Mouse (Mus musculus) midbrain, embryonic 12.5 days (tissue): ENCODE measurements around the gene Cd302. TPM values are rescaled to one million over a fixed set of nuclear protein-coding genes. Genes with fewer than 3 reads are reported as not detected.
A peak's percentile ranks its signal among the peaks of the same experiment; 100 is the strongest.

ENCODE experiments used
- ATAC-seq: fragments of 200-750 bp; cut with Nextera tagmentation; 2 replicates; pipeline ENCODE4 v1.8.0; 2017; ENCODE audit warnings: low read depth, moderate TSS enrichment, moderate library complexity; ENCODE audit not compliant: low FRiP score
- H3K27ac ChIP-seq: fragments of 300-500 bp; sonication (generic); replicated peaks from 2 replicates; pipeline ENCODE4 v1.5.1; 2016; ENCODE audit warnings: mild to moderate bottlenecking
- H3K27me3 ChIP-seq: fragments of 300-500 bp; sonication (generic); 2 replicates; pipeline ENCODE4 v1.6.1; 2016; ENCODE audit warnings: mild to moderate bottlenecking
- H3K36me3 ChIP-seq: fragments of 300-500 bp; sonication (generic); 2 replicates; pipeline ENCODE4 v1.6.1; 2016
- H3K4me1 ChIP-seq: fragments of 300-500 bp; sonication (generic); 2 replicates; pipeline ENCODE4 v1.6.1; 2016
- H3K4me2 ChIP-seq: fragments of 300-500 bp; sonication (generic); replicated peaks from 2 replicates; pipeline ENCODE4 v1.6.1; 2016; ENCODE audit warnings: mild to moderate bottlenecking, moderate library complexity
- H3K4me3 ChIP-seq: fragments of 300-500 bp; sonication (generic); 2 replicates; pipeline ENCODE4 v1.5.1; 2016; ENCODE audit warnings: mild to moderate bottlenecking
- H3K9ac ChIP-seq: fragments of 300-500 bp; sonication (generic); replicated peaks from 2 replicates; pipeline ENCODE4 v1.6.1; 2016; ENCODE audit warnings: mild to moderate bottlenecking, moderate library complexity
- H3K9me3 ChIP-seq: fragments of 300-500 bp; sonication (generic); 2 replicates; pipeline ENCODE4 v1.6.1; 2016; ENCODE audit warnings: mild to moderate bottlenecking
- WGBS: fragments of 180-500 bp; shearing (Covaris S2); methylation state at CpG from one replicate; pipeline ENCODE4 v1.1.7; 2016; 5-methylcytosine and 5-hydroxymethylcytosine counted together
- polyA plus RNA-seq: library from polyadenylated mRNA; unstranded; fragments of >200 nt; fragmentation: Nextera tagmentation; extraction: Ambion mirVana; gene quantifications from 2 replicates; pipeline ENCODE4 v1.2.1, GENCODE M21; 2016

Gene Cd302
- polyA plus RNA-seq, 1 experiment from 2014 or later: 18.2 TPM

DNA sequence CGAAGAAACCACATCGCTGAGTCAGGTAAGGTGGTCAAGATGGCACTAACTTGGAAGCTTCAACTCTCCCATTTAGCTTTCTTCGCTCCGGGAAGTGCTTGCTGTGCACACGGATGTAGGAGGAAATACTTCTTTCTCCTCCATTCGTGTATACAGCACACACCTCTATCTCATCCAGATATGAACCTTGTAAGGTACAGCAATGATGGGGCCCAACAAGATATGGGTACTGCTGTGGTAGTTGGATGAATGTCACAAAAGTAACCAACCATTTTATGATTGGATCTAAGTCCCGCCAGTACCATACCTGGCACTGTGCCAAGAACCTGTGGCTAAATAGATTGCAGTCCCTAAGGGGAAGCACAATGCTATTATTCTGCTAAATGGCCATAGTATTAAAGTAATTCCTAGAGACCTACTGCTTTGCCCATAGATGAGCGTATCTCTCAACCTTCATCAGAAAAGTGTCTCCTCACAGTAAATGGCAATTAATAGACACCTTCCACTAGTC, 874 bp upstream of the Cd302 start:
- Histone ChIP-seq H3K4me3 (no peak overlapping the region), H3K9ac (no peak overlapping the region), H3K4me1 (peaks cover 12% of the 10 kb centered on the region), H3K27me3 (peaks cover 31% of the 10 kb centered on the region), H3K9me3 (no peaks in the 10 kb centered on the region), H3K27ac (no peak overlapping the region), H3K36me3 (no peaks in the 10 kb centered on the region), H3K4me2 (no peak overlapping the region)
- 96% methylated on average over 8 of the region's 8 CpGs for WGBS
- no peak for ATAC-seq

DNA sequence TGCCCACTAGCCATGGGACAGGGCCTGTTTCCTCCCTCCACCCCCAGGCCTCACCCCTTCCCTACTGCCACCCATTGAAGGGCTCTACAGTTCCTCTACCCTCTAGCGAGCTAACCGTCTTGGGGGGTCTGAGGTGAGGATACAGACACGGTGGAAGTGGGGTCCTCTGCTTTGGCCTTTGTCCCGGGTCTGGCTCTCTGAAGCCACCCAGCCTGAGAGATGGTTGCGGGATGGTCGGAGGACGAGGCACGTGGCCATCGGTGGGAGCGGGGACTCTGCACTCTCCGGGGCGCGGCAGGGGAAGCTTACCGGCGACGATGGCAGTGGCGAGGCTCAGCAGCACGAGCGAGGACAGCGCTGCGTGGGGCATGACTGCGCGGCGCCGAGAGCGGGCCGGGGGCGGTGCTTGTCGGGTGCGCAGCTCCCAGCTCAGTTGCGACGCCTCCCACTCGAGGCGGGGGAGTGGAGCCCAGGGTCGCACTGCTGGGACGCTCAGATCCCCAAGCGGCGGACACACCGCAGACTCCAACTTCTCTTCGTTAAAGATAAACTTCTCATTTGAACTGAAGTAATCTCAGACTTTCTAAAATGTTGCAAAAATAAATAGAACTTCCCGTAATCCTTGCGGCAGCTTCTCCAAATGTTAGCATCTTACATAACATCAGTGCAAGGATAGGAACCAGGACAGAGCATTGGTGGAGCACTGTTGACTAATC, 379 bp downstream of the Cd302 start:
- 1% methylated on average over 42 of the region's 42 CpGs for WGBS
- Histone ChIP-seq H3K36me3 (no peaks in the 10 kb centered on the region), H3K27me3 (peaks cover 31% of the 10 kb centered on the region), H3K9ac (peak overlapping the region; percentile 46), H3K9me3 (no peaks in the 10 kb centered on the region), H3K27ac (no peak overlapping the region), H3K4me2 (peak overlapping the region; percentile 82), H3K4me1 (peaks cover 12% of the 10 kb centered on the region), H3K4me3 (peak overlapping the region; percentile 39)
- ATAC-seq: peak; percentile 88

DNA sequence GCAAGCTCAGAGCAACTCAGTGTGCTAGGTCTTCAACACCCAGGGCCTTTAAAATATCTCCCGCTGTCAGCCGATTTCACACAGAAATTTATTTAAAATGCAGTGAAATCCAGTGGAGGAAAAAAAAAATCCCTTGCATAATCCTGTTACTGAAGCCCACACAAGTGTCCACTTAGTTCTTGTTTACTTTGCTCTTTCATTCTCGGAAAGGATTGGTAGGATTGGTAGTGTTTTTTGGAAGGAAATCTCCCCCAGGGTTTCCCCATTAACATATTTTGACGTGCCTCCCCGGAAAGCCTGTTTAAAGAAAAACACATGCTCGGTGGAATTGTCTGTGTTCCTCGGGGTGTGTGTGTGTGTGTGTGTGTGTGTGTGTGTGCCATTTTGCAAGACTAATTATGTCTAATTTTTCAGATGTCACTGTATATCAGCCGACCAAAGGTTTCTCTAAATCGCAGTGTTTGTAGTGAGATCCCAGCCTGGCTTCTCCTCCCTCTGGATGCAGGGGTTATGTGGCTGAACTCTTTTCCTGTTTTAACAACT, 1.0 kb downstream of the Cd302 start:
- 3% methylated on average over 9 of the region's 9 CpGs for WGBS
- no peak overlapping the region for H3K27ac ChIP-seq
- peaks cover 31% of the 10 kb centered on the region for H3K27me3 ChIP-seq
- peaks cover 12% of the 10 kb centered on the region for H3K4me1 ChIP-seq
- ATAC-seq: no peak
- no peaks in the 10 kb centered on the region for H3K36me3 ChIP-seq
- peak overlapping the region; percentile 46 for H3K9ac ChIP-seq
- H3K4me2 ChIP-seq: peak overlapping the region; percentile 82
- H3K4me3 ChIP-seq: peak overlapping the region; percentile 39
- no peaks in the 10 kb centered on the region for H3K9me3 ChIP-seq

DNA sequence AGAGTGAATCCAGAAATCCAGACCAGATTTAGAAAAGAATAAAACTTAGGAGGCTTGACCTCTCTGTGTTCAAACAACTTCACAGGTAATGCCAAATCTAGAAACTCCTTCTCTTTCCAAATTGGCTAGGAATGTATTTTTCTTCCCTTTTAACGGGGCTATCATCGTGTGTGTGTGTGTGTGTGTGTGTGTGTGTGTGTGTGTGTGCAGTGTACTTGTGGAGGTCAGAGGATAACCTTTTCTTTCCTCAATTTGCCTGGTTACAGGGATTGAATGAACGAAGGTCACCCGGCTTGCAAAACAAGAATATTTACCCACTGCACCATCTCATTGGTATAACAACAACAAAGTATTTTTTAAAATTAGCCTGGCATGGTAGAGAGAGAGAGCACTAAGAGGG, 1.7 kb downstream of the Cd302 start:
- Histone ChIP-seq H3K4me1 (peaks cover 12% of the 10 kb centered on the region), H3K27me3 (peaks cover 31% of the 10 kb centered on the region), H3K9ac (no peak overlapping the region), H3K9me3 (no peaks in the 10 kb centered on the region), H3K36me3 (no peaks in the 10 kb centered on the region), H3K4me2 (0 out of 2 replicates have a peak overlapping the region, but pooled peaks have one; percentile 82), H3K27ac (no peak overlapping the region), H3K4me3 (no peak overlapping the region)
- no peak for ATAC-seq
- 72% methylated on average over 4 of the region's 4 CpGs for WGBS

DNA sequence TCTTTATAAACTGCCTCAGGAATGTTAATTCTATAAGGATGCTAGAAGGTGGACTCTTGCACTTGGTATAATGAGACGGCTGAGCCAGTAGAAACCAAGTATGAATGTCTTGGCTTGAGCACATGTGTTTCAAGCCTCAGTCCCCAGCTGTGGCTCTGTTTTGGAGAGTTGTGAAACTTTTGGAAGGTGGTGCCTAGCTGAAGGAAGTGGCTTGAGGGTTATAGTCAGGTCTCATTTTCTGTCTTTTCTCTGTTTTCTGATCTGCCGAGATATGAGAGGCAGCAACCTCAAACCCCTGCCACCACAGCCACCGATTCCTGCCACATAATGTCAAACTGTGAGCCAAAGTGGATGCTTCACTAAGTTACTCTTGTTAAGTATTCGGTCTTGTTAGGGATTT, 5.7 kb downstream of the Cd302 start:
- no peaks in the 10 kb centered on the region for H3K36me3 ChIP-seq
- WGBS: 91% methylated on average over 4 of the region's 4 CpGs

DNA sequence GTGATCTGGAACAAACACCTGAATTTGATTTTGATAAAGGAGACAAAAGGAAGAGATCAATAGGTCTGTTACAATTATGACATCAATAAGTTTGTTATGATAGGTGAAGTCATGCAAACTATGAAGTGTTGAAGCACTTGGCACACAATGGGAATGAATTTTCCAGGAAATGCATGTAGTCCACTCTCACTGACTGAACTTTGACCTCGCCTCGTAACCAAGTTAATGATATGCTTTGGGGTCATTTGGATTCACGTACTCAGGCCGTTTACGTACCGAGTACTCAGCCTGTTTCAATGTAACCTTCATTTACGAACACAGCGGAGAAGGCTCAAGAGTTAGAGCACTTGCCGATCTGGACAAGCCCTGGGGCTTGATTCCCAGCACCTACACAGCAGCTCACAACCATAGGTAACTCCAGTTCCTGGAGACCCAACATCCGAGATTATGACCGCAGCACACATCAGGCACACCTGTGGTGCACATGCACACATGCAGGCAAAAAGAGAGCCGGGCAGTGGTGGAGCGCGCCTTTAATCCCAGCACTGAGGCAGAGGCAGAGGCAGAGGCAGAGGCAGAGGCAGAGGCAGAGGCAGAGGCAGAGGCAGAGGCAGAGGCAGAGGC, 14.3 kb downstream of the Cd302 start:
- H3K9me3 ChIP-seq: no peaks in the 10 kb centered on the region
- ATAC-seq: no peak
- no peak overlapping the region for H3K4me3 ChIP-seq
- H3K4me2 ChIP-seq: no peak overlapping the region
- no peaks in the 10 kb centered on the region for H3K4me1 ChIP-seq
- H3K36me3 ChIP-seq: no peaks in the 10 kb centered on the region
- WGBS: 96% methylated on average over 14 of the region's 14 CpGs
- H3K27ac ChIP-seq: no peak overlapping the region
- no peak overlapping the region for H3K9ac ChIP-seq
- H3K27me3 ChIP-seq: no peaks in the 10 kb centered on the region

More for the DNA sequence above, 5.7 kb downstream of the Cd302 start:
- Histone ChIP-seq H3K9me3 (no peaks in the 10 kb centered on the region), H3K27me3 (peaks cover 10% of the 10 kb centered on the region), H3K4me3 (no peak overlapping the region), H3K4me1 (peaks cover 7% of the 10 kb centered on the region), H3K9ac (no peak overlapping the region), H3K4me2 (no peak overlapping the region), H3K27ac (no peak overlapping the region)
- no peak for ATAC-seq

DNA sequence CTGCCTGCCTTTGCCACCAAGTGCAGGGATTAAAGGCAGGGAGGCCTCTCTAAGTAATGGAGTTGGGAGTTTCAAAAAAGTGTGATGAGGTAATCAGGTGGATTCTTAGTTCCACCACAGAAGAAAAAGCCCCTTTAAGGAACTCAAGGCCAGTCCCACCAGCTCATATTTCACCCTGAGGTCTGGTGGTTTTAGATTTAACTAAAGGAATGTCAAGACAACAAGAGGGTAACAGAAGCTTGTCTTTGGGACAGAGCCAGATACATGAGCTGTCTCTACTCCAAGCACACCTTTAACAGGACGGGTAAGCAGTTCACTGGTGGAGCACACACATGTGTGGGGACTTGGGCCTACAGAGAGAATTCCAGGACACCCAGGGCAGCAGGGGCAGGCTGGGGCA, 16.7 kb downstream of the Cd302 start:
- 58% methylated on average over 1 of the region's 1 CpGs for WGBS
- H3K9me3 ChIP-seq: no peaks in the 10 kb centered on the region

DNA sequence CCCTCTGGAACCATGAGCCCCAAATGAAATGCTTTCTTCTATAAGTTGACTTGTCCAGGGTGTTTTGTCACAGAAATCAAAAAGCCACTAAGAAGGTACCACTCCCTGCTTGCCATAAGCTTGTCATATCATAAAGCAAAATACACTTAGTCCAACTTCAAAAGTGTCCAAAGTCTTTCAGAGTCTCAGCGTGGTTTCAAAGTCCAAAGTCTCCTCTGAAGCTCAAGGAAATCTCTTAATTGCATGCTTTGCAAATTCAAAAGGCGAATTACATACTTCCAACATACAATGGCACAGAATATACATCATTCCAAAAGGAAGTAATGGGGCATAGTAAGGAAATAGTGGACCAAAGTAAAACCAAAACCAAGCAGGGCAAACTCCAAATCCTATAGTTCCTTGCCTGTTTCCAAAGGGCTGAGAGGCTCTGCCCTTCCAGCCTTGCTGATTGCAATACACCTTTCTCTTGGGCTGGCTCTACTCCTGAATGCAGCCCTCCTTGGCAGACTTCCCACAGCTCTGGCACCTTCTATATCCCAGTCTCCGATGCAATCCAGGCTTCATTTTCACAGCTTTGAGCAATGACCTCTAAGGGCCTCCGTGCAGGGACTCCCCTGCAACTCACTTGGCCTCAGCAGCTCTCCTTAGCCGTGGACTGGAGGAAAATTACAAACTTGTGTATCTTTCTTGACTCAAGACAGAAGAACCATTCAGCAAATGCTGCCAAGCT, 23.5 kb downstream of the Cd302 start:
- ATAC-seq: no peak
- no peak overlapping the region for H3K4me3 ChIP-seq
- H3K4me2 ChIP-seq: no peak overlapping the region
- H3K9me3 ChIP-seq: no peaks in the 10 kb centered on the region
- no peaks in the 10 kb centered on the region for H3K36me3 ChIP-seq
- WGBS: 91% methylated on average over 5 of the region's 5 CpGs
- no peak overlapping the region for H3K9ac ChIP-seq
- H3K27me3 ChIP-seq: no peaks in the 10 kb centered on the region
- H3K27ac ChIP-seq: no peak overlapping the region
- no peaks in the 10 kb centered on the region for H3K4me1 ChIP-seq

More for the DNA sequence above, 16.7 kb downstream of the Cd302 start:
- Histone ChIP-seq H3K9ac (no peak overlapping the region), H3K4me1 (no peaks in the 10 kb centered on the region), H3K4me2 (no peak overlapping the region), H3K27me3 (no peaks in the 10 kb centered on the region), H3K36me3 (no peaks in the 10 kb centered on the region), H3K27ac (no peak overlapping the region), H3K4me3 (no peak overlapping the region)
- ATAC-seq: no peak

DNA sequence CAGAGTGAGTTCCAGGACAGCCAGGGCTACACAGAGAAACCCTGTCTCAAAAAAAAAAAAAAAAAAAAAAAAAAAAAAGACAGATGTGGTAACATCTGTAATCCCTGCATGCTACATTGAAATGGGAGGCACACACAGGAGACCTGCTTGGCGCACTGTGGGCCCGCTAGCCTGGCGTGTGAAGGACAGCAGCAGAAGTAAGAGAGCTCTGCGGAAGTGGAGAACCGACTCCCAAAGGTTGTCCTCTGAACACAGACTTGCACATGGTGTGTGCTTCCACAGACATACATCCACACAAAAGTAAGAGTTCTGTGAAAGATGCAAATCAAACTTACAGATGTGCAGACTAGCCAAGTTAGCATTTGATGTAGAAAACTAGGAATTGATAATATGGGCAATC, 25.1 kb downstream of the Cd302 start:
- no peak overlapping the region for H3K4me2 ChIP-seq
- no peak overlapping the region for H3K9ac ChIP-seq
- 98% methylated on average over 5 of the region's 5 CpGs for WGBS
- no peaks in the 10 kb centered on the region for H3K4me1 ChIP-seq
- H3K4me3 ChIP-seq: no peak overlapping the region
- H3K36me3 ChIP-seq: no peaks in the 10 kb centered on the region
- H3K27ac ChIP-seq: no peak overlapping the region
- ATAC-seq: no peak
- H3K27me3 ChIP-seq: no peaks in the 10 kb centered on the region
- H3K9me3 ChIP-seq: no peaks in the 10 kb centered on the region

DNA sequence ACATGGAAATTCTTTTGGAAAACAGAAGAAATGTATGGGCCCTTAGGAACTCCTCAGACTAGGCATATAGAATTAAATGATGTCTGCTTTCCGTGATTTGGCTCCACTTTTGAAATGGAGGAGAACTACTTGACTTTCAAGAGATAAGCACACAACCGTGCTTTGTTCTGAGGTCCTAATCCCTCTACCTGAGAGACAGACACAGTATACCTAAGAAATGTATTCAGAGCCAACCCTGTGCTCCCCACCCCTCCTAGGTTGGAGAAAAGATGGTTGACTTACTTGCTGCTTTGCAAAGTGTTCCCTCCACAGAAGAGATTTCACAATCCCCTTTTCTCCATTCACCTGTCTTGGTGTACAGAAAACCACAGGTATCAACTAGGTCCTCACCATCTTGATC, 27.5 kb downstream of the Cd302 start:
- Histone ChIP-seq H3K9me3 (no peaks in the 10 kb centered on the region), H3K27ac (no peak overlapping the region), H3K4me2 (no peak overlapping the region), H3K4me3 (no peak overlapping the region), H3K27me3 (no peaks in the 10 kb centered on the region), H3K9ac (no peak overlapping the region), H3K36me3 (no peaks in the 10 kb centered on the region), H3K4me1 (no peaks in the 10 kb centered on the region)
- no peak for ATAC-seq
- 87% methylated on average over 2 of the region's 2 CpGs for WGBS

DNA sequence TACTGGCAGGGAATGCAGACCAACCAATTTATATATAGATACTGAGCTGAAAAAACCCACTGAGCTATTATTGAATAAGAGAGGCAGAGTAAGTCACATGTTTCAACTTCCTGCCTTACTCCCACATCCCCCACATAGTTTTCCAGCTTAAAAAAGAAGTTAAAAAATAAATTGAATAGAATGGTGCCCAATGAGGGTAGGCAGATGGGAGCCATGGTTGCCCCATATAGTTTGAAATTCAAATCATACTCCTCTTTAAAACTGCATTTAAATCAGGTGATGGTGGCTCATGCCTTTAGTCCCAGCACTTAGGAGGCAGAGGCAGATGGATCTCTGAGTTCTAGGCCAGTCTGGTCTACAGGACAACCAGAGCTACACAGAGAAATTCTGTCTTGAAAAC, 30.8 kb downstream of the Cd302 start:
- H3K27ac ChIP-seq: no peak overlapping the region
- H3K4me3 ChIP-seq: no peak overlapping the region
- no peak overlapping the region for H3K9ac ChIP-seq
- no peak overlapping the region for H3K4me2 ChIP-seq
- H3K9me3 ChIP-seq: no peaks in the 10 kb centered on the region
- H3K27me3 ChIP-seq: no peaks in the 10 kb centered on the region
- no peaks in the 10 kb centered on the region for H3K4me1 ChIP-seq
- peaks cover 9% of the 10 kb centered on the region for H3K36me3 ChIP-seq
- ATAC-seq: no peak

DNA sequence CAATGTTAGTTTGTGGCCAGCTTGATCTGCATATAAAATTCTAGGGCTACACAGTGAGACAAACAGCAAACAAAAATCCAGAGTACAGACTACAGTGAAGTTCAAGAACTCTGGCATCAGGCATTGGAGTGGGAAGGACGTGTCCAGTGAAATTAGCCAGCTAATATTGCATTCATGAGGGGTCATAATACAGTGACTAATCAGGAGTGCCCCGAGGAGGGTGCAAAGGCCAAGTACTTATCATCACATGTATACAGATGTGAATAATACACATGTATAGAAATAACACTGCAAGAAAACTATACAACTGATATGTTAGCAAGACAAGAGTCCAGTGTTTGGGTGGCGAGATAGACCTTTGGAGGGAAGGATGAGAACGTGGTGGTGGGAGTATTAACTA, 31.5 kb downstream of the Cd302 start:
- peaks cover 9% of the 10 kb centered on the region for H3K36me3 ChIP-seq
- no peak for ATAC-seq
- no peaks in the 10 kb centered on the region for H3K9me3 ChIP-seq
- H3K9ac ChIP-seq: no peak overlapping the region
- no peaks in the 10 kb centered on the region for H3K4me1 ChIP-seq
- H3K27me3 ChIP-seq: no peaks in the 10 kb centered on the region
- H3K4me2 ChIP-seq: no peak overlapping the region
- H3K4me3 ChIP-seq: no peak overlapping the region
- H3K27ac ChIP-seq: no peak overlapping the region
- 86% methylated on average over 4 of the region's 4 CpGs for WGBS
